Mouse (Mus musculus) CH12.LX (cell line): Measurements from ENCODE around the gene Bcl9l.

Experiments
- CTCF ChIP-seq, 2 experiments: IDR thresholded peaks in 1 of 2; conservative IDR thresholded peaks in 1 of 2; 2 replicates each; pipeline ENCODE4 v1.5.1; 2011 to 2012; ENCODE audit warnings: low read depth in 2 of 2, low read length in 2 of 2, improper control_type of control experiment in 1 of 2, inconsistent platforms in 1 of 2, mild to moderate bottlenecking in 1 of 2, moderate library complexity in 1 of 2
- ETS1 ChIP-seq: conservative IDR thresholded peaks from 2 replicates; pipeline ENCODE4 v1.6.1; 2012; ENCODE audit warnings: low read depth, mild to moderate bottlenecking, inconsistent platforms, low read length, improper control_type of control experiment, moderate library complexity
- MXI1 ChIP-seq: IDR thresholded peaks from 2 replicates; pipeline ENCODE4 v1.6.1; 2011; ENCODE audit warnings: mild to moderate bottlenecking, low read depth, low read length, improper control_type of control experiment
- POLR2A ChIP-seq: IDR thresholded peaks from 2 replicates; pipeline ENCODE4 v1.6.1; 2011; ENCODE audit warnings: low read depth, mild to moderate bottlenecking, improper control_type of control experiment, low read length
- SMC3 ChIP-seq: IDR thresholded peaks from 2 replicates; pipeline ENCODE4 v1.6.1; 2011; ENCODE audit warnings: low read depth, low read length, improper control_type of control experiment

DNA sequence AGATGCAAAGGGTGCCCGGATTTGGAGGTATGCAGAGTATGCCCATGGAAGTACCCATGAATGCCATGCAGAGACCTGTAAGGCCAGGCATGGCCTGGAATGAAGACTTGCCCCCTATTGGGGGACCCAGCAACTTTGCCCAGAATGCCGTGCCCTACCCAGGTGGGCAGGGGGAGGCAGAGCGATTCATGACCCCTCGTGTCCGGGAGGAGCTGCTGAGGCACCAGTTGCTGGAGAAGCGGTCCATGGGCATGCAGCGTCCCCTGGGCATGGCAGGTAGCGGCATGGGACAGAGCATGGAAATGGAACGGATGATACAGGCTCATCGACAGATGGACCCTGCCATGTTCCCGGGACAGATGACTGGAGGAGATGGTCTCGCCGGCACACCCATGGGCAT lies 23.9 kb downstream of the Bcl9l start:
- TF ChIP-seq MXI1 (no peak), CTCF (conservative IDR thresholded peaks at IDR 0.05 in 1 of 2, IDR thresholded peaks at IDR 0.05 in 1 of 2; ENCODE audit: low read depth in 2 of 2, low read length in 2 of 2) (no peak), SMC3 (no peak), POLR2A (no peak), ETS1 (no peak)
